Mouse (Mus musculus) adipocyte (in vitro differentiated cells): Measurements from ENCODE around the gene Polm.

Experiments
- DNase-seq: peaks from one replicate; pipeline ENCODE4 v3.0.0-alpha.2; 2016; ENCODE audit warnings: low spot score

Polm gene

GRCm38 (mm10) chr11:5837251-5838246 is at the start of gene Polm:
Gene Polm (minus strand): TSS chr11:5838016.
- DNase-seq: peak; percentile 93

DNA sequence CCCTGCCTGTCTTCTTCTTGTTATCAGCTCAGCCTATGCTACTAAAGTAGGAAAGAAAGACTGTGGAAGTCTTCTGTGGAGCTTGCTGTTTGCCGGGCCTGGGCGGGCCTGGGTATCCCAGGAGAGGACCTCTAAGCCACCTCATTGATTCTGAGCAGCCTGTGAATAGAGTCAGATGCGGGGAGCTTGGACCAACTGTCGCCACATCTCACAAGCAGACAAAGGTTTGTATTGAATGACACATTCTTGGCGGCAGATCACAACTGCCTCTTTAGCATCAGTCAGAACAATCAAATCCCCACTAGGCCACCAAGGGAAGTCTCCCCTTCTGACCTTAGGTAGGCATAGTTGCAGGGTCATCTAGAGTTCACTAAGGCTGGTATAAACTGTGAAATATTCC is 49.4 kb upstream of the Polm start:
- no peak for DNase-seq

DNA sequence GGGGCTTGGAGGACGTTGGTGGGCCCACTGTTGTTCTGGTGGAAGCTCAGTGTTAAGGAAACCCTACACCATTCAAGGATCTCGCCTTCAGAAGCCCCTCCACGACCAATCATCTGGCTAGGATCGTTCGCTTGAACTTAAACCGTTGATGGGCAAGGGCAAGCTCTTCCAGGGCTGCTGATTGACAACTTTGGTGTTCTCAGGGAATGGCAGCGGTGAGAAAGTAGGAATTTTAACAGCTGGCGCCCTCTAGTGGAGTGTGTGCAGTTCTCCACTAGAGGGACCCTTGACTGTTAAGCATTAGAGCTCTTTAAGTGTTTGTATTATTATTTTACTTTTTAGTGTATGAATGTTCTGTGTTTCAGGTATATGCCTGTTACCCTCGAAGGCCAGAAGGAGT is 48.4 kb upstream of the Polm start:
- peak; percentile 88 for DNase-seq

DNA sequence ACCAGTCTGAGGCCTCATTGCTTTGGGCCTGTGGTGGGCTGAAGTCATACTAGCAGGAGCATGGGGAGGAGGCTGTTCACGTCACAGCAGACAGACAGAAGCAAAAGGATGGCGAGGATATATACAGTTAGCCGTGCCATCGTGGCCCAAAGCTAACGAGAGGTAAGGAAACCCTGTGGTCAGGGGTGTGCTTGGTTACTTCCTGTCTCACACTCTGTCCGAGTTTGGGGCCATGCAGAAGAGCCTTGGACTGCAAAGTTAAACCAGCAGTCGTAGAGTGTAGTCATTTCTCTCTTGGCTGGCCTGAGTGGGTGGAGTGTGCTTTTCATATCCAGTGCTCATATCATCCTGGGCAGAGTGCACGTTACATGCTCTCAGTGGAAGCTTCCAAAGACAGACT is 44.7 kb upstream of the Polm start:
- DNase-seq: peak; percentile 22

GRCm38 (mm10) chr11:5879905-5880304 is 42.1 kb upstream of the Polm start:
- DNase-seq: peak; percentile 44

DNA sequence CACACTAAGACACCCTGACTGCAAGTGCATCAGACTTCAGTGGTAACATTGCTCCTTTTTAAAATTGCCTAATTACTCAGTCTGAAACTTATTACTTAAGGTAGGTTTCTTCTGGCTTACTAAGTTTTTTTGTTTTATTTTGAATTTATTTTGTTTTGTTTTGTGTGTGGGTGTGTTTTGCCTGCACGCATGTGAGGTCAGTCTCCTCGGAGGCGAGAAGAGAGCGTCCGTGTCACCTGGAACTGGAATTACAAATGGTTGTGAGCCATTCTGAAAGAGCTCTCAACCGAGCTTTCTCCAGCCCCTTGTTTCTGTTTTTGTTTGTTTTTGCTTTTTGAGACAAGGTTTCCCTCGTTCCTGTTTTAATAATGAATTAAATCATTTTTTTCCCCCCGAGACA is 40.8 kb upstream of the Polm start:
- no peak for DNase-seq

- DNase-seq: peak; percentile 98
Observed at GRCm38 (mm10) chr11:5877921-5878526, 40.2 kb upstream of the Polm start, which contains the start of gene Pold2. Gene Pold2 (minus strand): TSS chr11:5878292.

DNA sequence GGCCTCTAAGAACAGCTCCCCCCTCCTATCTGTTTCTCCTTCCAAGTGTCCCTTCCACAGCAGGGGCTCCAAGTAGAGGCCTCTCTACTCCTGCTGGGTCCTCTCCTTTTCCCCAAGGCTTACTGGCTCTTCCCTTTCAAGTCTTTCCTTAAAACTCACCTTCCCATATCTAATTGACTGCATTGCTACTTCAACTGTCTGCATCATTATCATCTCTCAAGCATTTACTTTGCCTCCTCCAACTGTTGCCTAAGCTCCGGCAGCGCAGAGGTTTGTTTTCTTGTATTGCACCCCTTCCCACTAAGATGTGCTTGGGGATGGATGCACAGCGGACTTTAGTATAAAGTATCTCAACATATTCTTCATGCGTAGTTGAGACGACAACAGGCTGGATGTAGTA is 39.6 kb upstream of the Polm start:
- DNase-seq: peak; percentile 14

DNA sequence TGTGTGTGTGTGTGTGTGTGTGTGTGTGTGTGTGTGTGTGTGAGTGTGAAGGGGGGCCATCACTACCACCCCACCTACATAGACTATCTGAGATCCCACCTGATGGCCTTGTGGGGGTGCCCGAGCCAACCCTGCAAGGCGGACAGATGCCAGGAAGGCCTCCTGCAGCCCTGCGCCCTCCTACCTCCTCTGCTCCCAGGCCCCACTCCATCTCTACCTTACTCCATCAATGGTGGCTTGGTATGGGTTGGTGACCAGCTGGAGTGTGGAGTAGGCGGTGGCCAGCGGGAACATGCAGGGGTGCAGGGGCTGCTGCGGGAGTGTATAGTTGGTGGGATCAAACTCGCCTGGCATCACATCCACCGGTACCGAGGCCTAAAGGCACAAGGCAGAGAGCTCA is 35.4 kb upstream of the Polm start:
- DNase-seq: no peak

- no peak for DNase-seq
Observed at GRCm38 (mm10) chr11:5872707-5873106, 34.9 kb upstream of the Polm start.

GRCm38 (mm10) chr11:5870069-5870468 is 32.3 kb upstream of the Polm start:
- no peak for DNase-seq

GRCm38 (mm10) chr11:5869331-5869730 is 31.5 kb upstream of the Polm start:
- no peak for DNase-seq

DNA sequence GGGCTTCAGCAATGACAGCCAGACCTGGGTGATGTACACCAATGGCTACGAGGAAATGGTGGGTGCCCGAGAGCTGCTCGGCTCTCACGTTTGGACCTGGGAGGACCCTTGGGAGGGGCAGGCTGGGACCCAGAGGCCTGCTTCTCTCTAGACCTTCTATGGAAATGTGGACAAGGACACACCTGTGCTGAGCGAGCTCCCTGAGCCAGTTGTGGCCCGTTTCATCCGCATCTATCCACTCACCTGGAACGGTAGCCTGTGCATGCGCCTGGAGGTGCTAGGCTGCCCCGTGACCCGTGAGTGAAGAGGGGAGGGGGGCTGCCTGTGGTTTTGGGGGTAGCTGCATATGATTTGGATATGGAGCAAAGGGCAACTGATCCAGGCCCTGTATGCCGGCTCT is 30.5 kb upstream of the Polm start:
- DNase-seq: no peak

- no peak for DNase-seq
Observed at GRCm38 (mm10) chr11:5867196-5867595, 29.4 kb upstream of the Polm start.

DNA sequence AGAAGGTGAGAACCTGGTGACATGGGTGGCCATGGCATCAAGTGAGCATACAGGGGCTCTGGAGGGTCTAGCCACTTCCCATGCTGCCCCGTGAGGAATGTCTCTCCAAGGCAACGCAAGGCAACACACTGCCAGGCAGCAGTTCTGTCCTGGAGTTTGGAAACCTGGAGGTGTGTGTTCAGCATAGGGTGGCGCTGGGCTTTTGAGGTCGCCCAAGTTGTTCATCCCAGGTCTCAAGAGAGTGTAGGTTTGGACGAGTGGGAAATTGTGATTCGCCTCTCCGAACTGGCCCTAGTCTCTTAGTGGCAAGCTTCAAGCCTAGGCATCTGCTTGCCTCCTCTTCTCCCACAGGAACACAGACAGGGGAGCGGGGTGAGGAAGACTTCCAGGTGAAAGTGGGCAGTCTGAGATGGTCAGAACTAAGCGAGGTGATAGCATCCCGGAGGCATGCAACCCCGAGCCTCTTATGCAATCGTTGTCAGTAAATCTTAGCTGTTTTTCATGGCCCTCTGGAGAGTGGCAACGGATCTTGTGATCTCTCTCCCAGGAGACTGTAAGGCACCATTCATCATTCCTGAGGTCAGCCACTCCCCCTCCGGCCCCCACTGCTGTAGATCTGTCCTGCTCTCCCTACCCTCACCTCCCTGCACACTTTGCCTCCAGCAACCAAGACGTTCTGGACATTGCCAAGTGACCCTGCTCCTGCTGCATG is 24.7 kb upstream of the Polm start:
- DNase-seq: peak; percentile 64

DNA sequence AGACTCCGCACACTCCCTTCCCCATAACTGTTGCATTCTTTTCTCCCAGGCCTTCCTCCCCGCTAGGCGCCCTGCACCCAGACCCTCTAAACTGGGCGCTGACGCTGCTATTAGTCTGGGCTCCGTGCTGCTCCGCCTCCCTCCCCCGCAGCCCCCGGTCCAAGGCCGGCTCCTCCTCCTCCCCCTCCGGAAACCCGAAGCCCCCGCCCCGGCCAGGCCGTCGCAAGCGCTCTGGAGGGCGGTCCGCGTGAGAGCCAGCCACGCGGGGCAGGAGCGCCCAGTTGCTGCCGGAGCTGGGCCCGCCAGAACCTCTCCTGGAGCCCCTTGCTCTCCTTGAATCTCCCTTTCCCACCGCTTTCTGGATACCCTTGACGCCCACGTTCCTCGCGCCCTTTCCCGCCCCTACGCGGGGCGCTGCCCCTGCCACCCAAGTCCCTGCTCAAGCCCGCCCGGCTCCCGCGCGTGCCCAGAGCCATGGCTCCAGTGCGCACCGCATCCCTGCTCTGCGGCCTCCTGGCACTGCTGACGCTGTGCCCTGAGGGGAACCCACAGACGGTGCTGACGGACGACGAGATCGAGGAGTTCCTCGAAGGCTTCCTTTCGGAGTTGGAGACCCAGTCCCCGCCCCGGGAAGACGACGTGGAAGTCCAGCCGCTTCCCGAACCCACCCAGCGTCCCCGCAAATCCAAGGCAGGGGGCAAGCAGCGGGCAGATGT is 24.0 kb upstream of the Polm start, which contains the start of gene Aebp1:
Aebp1 (plus strand) TSS at position 270 of the 716 bp plus-strand sequence.
- no peak for DNase-seq

GRCm38 (mm10) chr11:5860639-5861038 is 22.8 kb upstream of the Polm start:
- no peak for DNase-seq

GRCm38 (mm10) chr11:5859883-5860550 is 22.2 kb upstream of the Polm start:
- DNase-seq: peak; percentile 35

- no peak for DNase-seq
Observed at GRCm38 (mm10) chr11:5858723-5859122, 20.9 kb upstream of the Polm start.

- no peak for DNase-seq
Observed at GRCm38 (mm10) chr11:5856479-5857130, 18.8 kb upstream of the Polm start.

GRCm38 (mm10) chr11:5855902-5856301 is 18.1 kb upstream of the Polm start:
- peak; percentile 50 for DNase-seq
